Mouse (Mus musculus) forebrain, postnatal 0 days (tissue): ENCODE data around the gene Pkd1l1. TPM values are rescaled to one million over a fixed set of nuclear protein-coding genes. Genes with fewer than 3 reads are reported as not detected.

ENCODE experiments used
- ATAC-seq: fragments of 200-750 bp; cut with Nextera tagmentation; 2 replicates; pipeline ENCODE4 v1.8.0; 2017; ENCODE audit warnings: mild to moderate bottlenecking, moderate library complexity
- DNase-seq: peaks from one replicate; pipeline ENCODE4 v3.0.0-alpha.2; 2015
- H3K27ac ChIP-seq: fragments of 300-500 bp; sonication (generic); 2 replicates; pipeline ENCODE4 v1.5.1; 2014; ENCODE audit warnings: low read depth, mild to moderate bottlenecking, antibody characterized with exemption, low read length, moderate library complexity, mixed read lengths
- H3K27me3 ChIP-seq: fragments of 300-500 bp; sonication (generic); 2 replicates; pipeline ENCODE4 v1.6.1; 2014; ENCODE audit warnings: mild to moderate bottlenecking, low read length, mixed read lengths; ENCODE audit not compliant: insufficient read depth
- H3K36me3 ChIP-seq: fragments of 300-500 bp; sonication (generic); 2 replicates; pipeline ENCODE4 v1.6.1; 2014; ENCODE audit warnings: mild to moderate bottlenecking, moderate library complexity; ENCODE audit not compliant: insufficient read depth
- H3K4me1 ChIP-seq: fragments of 300-500 bp; sonication (generic); 2 replicates; pipeline ENCODE4 v1.6.1; 2014; ENCODE audit warnings: antibody characterized with exemption; ENCODE audit not compliant: insufficient read depth
- H3K4me2 ChIP-seq: fragments of 300-500 bp; sonication (generic); 2 replicates; pipeline ENCODE4 v1.6.1; 2014; ENCODE audit warnings: low read depth, mild to moderate bottlenecking, moderate library complexity
- H3K4me3 ChIP-seq: fragments of 300-500 bp; sonication (generic); 2 replicates; pipeline ENCODE4 v1.5.1; 2014; ENCODE audit warnings: low read depth, low read length, mixed read lengths
- H3K9ac ChIP-seq: fragments of 300-500 bp; sonication (generic); 2 replicates; pipeline ENCODE4 v1.6.1; 2014; ENCODE audit warnings: mild to moderate bottlenecking
- H3K9me3 ChIP-seq: fragments of 300-500 bp; sonication (generic); 2 replicates; pipeline ENCODE4 v1.6.1; 2016; ENCODE audit warnings: low read length
- CTCF ChIP-seq: sonication (generic); IDR thresholded peaks from 2 replicates; pipeline ENCODE4 v1.5.1; 2016; ENCODE audit warnings: antibody characterized with exemption, control low read depth, low read depth
- WGBS: fragments of 180-500 bp; shearing (Covaris S2); extraction: QIAGEN DNeasy Blood & Tissue Kit; methylation state at CpG from one replicate; pipeline ENCODE4 v1.1.7; 2014; 5-methylcytosine and 5-hydroxymethylcytosine counted together
- polyA plus RNA-seq: library from polyadenylated mRNA; unstranded; fragments of >200 nt; fragmentation: Nextera tagmentation; extraction: Ambion mirVana; gene quantifications from 2 replicates; pipeline ENCODE4 v1.2.1, GENCODE M21; 2015
- total RNA-seq: library from RNA; depleted of rRNA; stranded (reverse); fragments of >200 nt; gene quantifications from 2 replicates; pipeline ENCODE4 v1.2.3, GENCODE M21; 2014

The Pkd1l1 gene
- total and polyA plus RNA-seq, 2 experiments from 2014 or later: 0.19 to 0.33 TPM

DNA sequence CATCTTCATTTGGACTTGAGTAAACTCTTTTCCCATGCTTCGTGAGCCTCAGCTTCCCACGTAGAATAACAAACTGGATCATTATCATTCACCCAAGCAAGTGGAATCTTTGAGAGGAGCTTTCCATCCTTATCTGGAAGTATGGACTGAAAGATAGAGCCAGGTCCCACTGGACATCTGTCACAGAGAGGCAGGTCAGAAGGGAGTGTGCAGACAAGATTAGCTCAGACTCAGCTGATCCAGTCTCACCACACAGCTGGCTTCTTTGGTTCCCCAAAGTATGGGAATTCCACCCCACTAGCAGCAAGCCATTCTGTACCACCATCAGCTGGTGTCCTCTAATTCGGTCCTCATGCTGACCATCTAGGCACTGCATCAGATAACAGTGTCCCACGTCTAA, 29.0 kb downstream of the Pkd1l1 start:
- ATAC-seq: no peak
- H3K36me3 ChIP-seq: no peaks in the 10 kb centered on the region
- no peak overlapping the region for H3K27ac ChIP-seq
- H3K27me3 ChIP-seq: no peaks in the 10 kb centered on the region
- TF ChIP-seq CTCF: no peak
- no peak overlapping the region for H3K9ac ChIP-seq
- no peak overlapping the region for H3K4me3 ChIP-seq
- no peaks in the 10 kb centered on the region for H3K9me3 ChIP-seq
- DNase-seq: no peak
- no peaks in the 10 kb centered on the region for H3K4me1 ChIP-seq
- no peak overlapping the region for H3K4me2 ChIP-seq
- 89% methylated on average over 4 of the region's 4 CpGs for WGBS

DNA sequence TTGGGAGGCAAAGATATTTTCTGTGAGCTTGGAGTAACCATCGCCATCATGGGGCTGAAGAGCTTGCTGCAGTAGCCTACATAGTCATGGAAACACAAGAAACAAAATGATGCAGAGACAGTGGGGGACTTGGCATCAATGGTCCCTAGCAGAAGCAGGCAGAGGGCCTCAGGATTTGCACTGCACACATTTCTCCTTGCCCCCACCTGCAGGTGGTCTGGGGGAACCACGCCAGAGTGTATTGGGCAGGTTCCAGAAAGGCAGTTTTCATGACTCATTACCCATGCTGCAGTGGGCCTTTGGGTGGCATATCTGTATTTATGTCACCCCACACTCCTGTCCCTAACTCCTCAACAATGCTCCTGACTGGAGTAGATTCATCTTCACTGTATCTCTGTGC, 30.6 kb downstream of the Pkd1l1 start:
- no peaks in the 10 kb centered on the region for H3K4me1 ChIP-seq
- TF ChIP-seq CTCF: 0 out of 2 replicates have a peak, but pooled peaks have one; percentile 5

DNA sequence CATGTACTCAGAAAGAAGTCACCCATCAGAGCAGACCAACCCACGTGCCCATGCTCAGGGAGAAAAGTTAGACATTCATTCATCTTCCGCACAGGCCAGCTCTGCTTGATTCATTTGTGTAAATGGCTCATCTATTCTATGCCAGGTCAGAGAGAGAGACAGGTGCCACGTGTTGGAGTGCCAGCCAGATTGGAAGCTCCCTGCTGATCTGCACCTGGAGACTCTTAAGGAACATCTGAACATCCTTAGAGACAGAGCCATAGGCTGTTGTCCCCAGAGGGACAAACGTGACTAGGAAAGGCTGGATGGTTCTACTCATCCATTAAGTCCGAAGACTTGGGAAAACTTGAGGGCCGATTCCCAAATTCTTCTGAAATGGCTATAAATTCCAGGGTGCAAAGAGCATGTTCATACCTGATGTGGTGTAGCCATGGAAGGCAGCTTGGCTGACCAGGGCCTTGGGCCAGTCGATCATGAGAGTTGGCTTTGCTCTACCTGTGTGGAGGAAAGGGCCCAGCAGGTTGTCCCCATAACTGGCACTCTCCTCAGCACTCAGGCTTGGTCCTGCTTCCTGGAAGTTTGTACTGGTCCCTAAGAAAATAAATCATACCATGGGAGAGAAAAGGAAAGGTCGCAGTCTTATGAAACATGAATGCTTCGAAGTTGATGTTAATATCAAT, 36.5 kb downstream of the Pkd1l1 start:
- no peaks in the 10 kb centered on the region for H3K36me3 ChIP-seq
- DNase-seq: no peak
- H3K27ac ChIP-seq: no peak overlapping the region
- no peak for TF ChIP-seq CTCF
- no peak overlapping the region for H3K9ac ChIP-seq
- WGBS: 81% methylated on average over 9 of the region's 9 CpGs
- no peak for ATAC-seq
- no peaks in the 10 kb centered on the region for H3K4me1 ChIP-seq
- no peak overlapping the region for H3K4me3 ChIP-seq
- no peaks in the 10 kb centered on the region for H3K9me3 ChIP-seq
- no peaks in the 10 kb centered on the region for H3K27me3 ChIP-seq
- no peak overlapping the region for H3K4me2 ChIP-seq

More for the DNA sequence above, 30.6 kb downstream of the Pkd1l1 start:
- ATAC-seq (no peak), DNase-seq (no peak)
- H3K4me3 ChIP-seq: no peak overlapping the region
- no peak overlapping the region for H3K9ac ChIP-seq
- WGBS: 76% methylated on average over 2 of the region's 2 CpGs
- no peak overlapping the region for H3K4me2 ChIP-seq
- no peaks in the 10 kb centered on the region for H3K36me3 ChIP-seq
- no peak overlapping the region for H3K27ac ChIP-seq
- no peaks in the 10 kb centered on the region for H3K27me3 ChIP-seq
- no peaks in the 10 kb centered on the region for H3K9me3 ChIP-seq

DNA sequence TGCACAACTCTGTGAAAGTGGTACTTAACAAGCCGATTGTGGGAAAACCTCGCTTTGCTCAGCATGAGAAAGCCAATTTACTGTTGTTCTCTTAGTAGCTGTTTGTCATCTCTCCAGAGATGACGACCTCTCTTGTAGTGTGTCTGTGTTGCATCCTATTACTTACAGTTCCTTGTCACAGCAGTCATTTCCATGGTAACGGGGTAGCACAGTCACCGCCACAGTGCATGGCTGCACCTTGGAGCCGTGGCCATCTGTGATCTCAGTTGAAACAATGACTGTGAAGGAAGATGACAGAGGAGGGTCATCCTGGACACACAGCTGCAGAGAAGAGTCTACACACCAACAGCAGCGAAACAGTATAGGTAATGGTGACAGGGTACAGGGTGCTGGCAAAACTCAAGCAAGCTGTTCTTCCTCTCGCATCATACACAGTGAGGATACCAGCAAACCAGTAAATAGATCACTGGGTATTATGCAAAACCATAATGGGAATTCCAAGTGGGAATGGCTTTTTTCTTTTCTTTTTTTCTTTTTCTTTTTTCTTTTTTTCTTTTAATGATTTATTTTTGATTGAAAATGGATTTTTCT, 56.9 kb downstream of the Pkd1l1 start:
- Histone ChIP-seq H3K27me3 (no peaks in the 10 kb centered on the region), H3K4me1 (no peaks in the 10 kb centered on the region), H3K9me3 (no peaks in the 10 kb centered on the region), H3K36me3 (no peaks in the 10 kb centered on the region), H3K27ac (no peak overlapping the region), H3K4me3 (no peak overlapping the region), H3K4me2 (no peak overlapping the region), H3K9ac (no peak overlapping the region)
- DNase-seq: peak; percentile 33
- no peak for TF ChIP-seq CTCF
- 44% methylated on average over 8 of the region's 8 CpGs for WGBS
- peak; percentile 93 for ATAC-seq

DNA sequence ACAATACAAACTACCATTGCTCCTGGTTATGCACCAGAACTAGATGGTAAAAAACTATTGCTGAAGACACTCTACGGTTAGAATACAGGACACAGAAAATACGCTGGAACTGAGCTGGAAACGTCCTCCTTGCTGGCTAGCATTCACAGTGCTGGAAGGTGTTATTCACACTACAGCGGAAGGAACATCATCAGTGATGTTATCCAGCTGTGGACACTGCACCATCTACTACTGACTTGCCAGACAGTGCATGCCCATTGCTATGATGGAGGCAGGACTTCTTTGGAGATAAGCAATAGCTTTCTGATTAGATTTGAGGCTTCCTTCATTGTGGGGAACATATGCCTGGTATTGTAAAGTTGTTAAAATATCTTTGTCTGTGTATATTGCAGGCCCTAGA, 90.3 kb downstream of the Pkd1l1 start:
- Histone ChIP-seq H3K9ac (no peak overlapping the region), H3K4me3 (no peak overlapping the region), H3K27me3 (no peaks in the 10 kb centered on the region), H3K9me3 (no peaks in the 10 kb centered on the region), H3K4me2 (no peak overlapping the region), H3K4me1 (no peaks in the 10 kb centered on the region), H3K36me3 (no peaks in the 10 kb centered on the region), H3K27ac (no peak overlapping the region)
- ATAC-seq (no peak), DNase-seq (no peak)
- TF ChIP-seq CTCF: no peak
- WGBS: 95% methylated on average over 4 of the region's 4 CpGs

DNA sequence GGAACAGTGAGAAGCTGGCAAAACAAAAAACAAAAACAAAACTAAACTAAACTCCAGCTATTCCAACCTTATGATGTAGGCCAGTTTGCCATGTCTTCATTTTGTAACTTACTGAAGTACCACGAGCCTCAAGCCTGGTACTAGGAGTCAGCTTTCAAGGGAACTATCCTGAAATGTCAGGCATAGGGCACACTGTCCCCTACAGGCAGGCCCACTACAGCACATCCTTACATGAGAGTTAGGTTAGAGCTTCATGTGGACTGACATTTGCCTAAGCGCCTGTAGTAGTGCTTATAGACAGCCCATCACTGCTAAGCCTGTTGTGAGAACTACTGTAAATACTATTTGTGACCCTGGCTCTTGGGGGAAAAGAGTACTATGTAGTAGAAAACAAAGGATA, 91.5 kb downstream of the Pkd1l1 start:
- H3K4me1 ChIP-seq: no peaks in the 10 kb centered on the region
- peak; percentile 28; the same call in 1 of the 2 replicates for TF ChIP-seq CTCF
- H3K9ac ChIP-seq: no peak overlapping the region
- DNase-seq: no peak
- H3K27me3 ChIP-seq: no peaks in the 10 kb centered on the region
- no peak overlapping the region for H3K27ac ChIP-seq
- no peaks in the 10 kb centered on the region for H3K36me3 ChIP-seq
- no peak for ATAC-seq
- H3K4me2 ChIP-seq: no peak overlapping the region
- 67% methylated on average over 2 of the region's 2 CpGs for WGBS
- no peak overlapping the region for H3K4me3 ChIP-seq
- H3K9me3 ChIP-seq: no peaks in the 10 kb centered on the region

DNA sequence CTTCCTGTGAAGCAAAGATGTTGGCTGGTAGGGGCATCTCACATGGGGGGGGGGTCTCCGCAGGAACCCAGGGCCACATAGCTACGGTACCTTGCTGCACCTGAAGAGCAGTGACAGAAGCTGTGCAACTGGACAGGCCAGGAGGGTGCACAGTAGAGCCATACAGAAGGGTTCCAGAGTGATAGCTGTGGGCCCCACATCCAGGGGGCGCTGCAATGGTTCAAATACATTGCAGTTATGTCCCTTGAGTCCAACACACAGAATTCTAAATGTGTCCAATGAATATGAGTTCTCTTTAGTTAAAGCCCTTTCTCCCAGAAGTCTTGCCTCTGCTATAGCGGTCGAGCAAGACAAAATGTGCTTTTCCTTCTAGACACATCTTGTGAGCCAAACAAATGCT, 103.0 kb downstream of the Pkd1l1 start:
- H3K27me3 ChIP-seq: no peaks in the 10 kb centered on the region
- no peak for ATAC-seq
- TF ChIP-seq CTCF: no peak
- WGBS: 94% methylated on average over 5 of the region's 5 CpGs
- H3K27ac ChIP-seq: no peak overlapping the region
- no peak overlapping the region for H3K4me2 ChIP-seq
- no peak for DNase-seq
- H3K36me3 ChIP-seq: no peaks in the 10 kb centered on the region
- H3K9me3 ChIP-seq: no peaks in the 10 kb centered on the region
- H3K9ac ChIP-seq: no peak overlapping the region
- H3K4me1 ChIP-seq: no peaks in the 10 kb centered on the region
- no peak overlapping the region for H3K4me3 ChIP-seq
